Mouse (Mus musculus) embryonic facial prominence, embryonic 15.5 days (tissue): ENCODE data around the gene Fbxo39. TPM values are rescaled to one million over a fixed set of nuclear protein-coding genes. Genes with fewer than 3 reads are reported as not detected.

Experiments
- ATAC-seq: fragments of 200-750 bp; cut with Nextera tagmentation; 2 replicates; pipeline ENCODE4 v1.8.0; 2017; ENCODE audit warnings: low read depth, moderate TSS enrichment; ENCODE audit not compliant: insufficient number of reproducible peaks, low FRiP score, low TSS enrichment
- H3K27ac ChIP-seq: fragments of 300-500 bp; sonication (generic); replicated peaks from 2 replicates; pipeline ENCODE4 v1.5.1; 2015; ENCODE audit warnings: mild to moderate bottlenecking, inconsistent platforms
- H3K27me3 ChIP-seq: fragments of 300-500 bp; sonication (generic); 2 replicates; pipeline ENCODE4 v1.6.1; 2015; ENCODE audit warnings: inconsistent platforms
- H3K36me3 ChIP-seq: fragments of 300-500 bp; sonication (generic); 2 replicates; pipeline ENCODE4 v1.6.1; 2015; ENCODE audit warnings: mild to moderate bottlenecking, inconsistent platforms
- H3K4me1 ChIP-seq: fragments of 300-500 bp; sonication (generic); 2 replicates; pipeline ENCODE4 v1.6.1; 2015; ENCODE audit warnings: inconsistent platforms
- H3K4me2 ChIP-seq: fragments of 300-500 bp; sonication (generic); replicated peaks from 2 replicates; pipeline ENCODE4 v1.6.1; 2015; ENCODE audit warnings: mild to moderate bottlenecking, inconsistent platforms
- H3K4me3 ChIP-seq: fragments of 300-500 bp; sonication (generic); replicated peaks from 2 replicates; pipeline ENCODE4 v1.5.1; 2015; ENCODE audit warnings: mild to moderate bottlenecking, inconsistent platforms
- H3K9ac ChIP-seq: fragments of 300-500 bp; sonication (generic); 2 replicates; pipeline ENCODE4 v1.6.1; 2015; ENCODE audit warnings: inconsistent platforms
- H3K9me3 ChIP-seq: fragments of 300-500 bp; sonication (generic); replicated peaks from 2 replicates; pipeline ENCODE4 v1.6.1; 2016; ENCODE audit warnings: inconsistent platforms
- WGBS: fragments of 180-500 bp; shearing (Covaris S2); methylation state at CpG from one replicate; pipeline ENCODE4 v1.1.7; 2015; 5-methylcytosine and 5-hydroxymethylcytosine counted together
- polyA plus RNA-seq: library from polyadenylated mRNA; unstranded; fragments of >200 nt; fragmentation: Nextera tagmentation; extraction: Ambion mirVana; gene quantifications from 2 replicates; pipeline ENCODE4 v1.2.1, GENCODE M21; 2015

Gene Fbxo39
- polyA plus RNA-seq, 1 experiment from 2014 or later = not detected

- Histone ChIP-seq H3K27ac (no peak overlapping the region), H3K4me1 (no peaks in the 10 kb centered on the region), H3K4me3 (no peak overlapping the region), H3K36me3 (no peaks in the 10 kb centered on the region), H3K4me2 (no peak overlapping the region), H3K9ac (no peak overlapping the region), H3K27me3 (no peaks in the 10 kb centered on the region), H3K9me3 (no peaks in the 10 kb centered on the region)
- WGBS = 74% methylated on average over 6 of the region's 6 CpGs
- no peak for ATAC-seq
Observed at GRCm38 (mm10) chr11:72285971-72286480, 28.2 kb upstream of the Fbxo39 start.

- Histone ChIP-seq H3K36me3 (no peaks in the 10 kb centered on the region), H3K4me1 (no peaks in the 10 kb centered on the region), H3K4me2 (no peak overlapping the region), H3K9me3 (no peaks in the 10 kb centered on the region), H3K27me3 (no peaks in the 10 kb centered on the region), H3K9ac (no peak overlapping the region), H3K4me3 (no peak overlapping the region), H3K27ac (no peak overlapping the region)
- ATAC-seq = no peak
- WGBS = 77% methylated on average over 3 of the region's 3 CpGs
Observed at GRCm38 (mm10) chr11:72286651-72287050, 27.6 kb upstream of the Fbxo39 start.

DNA sequence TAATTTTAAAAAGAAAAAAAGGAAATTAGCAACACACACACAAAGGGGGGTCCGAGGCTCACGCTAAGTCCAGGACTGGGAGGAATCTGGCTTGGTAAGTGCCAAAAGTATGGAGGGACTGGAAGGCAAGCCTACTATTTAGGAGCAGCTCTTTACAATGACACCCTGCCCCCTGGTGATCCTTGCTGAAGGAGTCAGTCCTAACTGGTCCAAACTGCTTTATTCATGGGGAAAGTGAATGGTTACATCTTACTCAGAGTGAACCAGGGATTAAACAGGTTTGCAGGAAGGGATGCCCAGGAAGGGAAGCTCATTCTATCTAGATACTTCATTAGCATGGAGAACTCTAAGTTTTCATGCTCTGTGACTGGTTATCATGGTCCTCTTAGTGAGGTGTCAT is 27.1 kb upstream of the Fbxo39 start:
- WGBS = 80% methylated on average over 2 of the region's 2 CpGs

DNA sequence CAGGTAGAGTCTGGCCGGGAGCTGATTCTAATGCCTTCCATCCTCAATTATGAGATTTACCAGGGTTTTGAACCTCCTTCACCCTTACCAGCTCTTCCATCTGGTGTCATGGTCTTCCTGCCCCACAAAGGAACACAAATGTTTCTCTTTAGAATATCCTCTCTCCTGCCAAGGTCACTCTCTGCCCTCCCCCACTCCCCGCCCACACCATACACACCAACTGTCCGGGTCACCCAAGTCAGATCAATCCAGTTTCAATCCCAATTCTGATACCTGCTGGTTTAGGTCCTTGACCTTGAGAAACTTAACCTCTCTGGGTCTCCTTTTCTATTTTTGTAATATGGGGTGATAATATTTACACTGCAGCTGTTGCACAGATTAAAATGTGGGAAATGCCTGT is 26.7 kb upstream of the Fbxo39 start:
- Histone ChIP-seq H3K4me1 (no peaks in the 10 kb centered on the region), H3K36me3 (no peaks in the 10 kb centered on the region), H3K9ac (no peak overlapping the region), H3K4me3 (no peak overlapping the region), H3K9me3 (no peaks in the 10 kb centered on the region), H3K4me2 (no peak overlapping the region), H3K27me3 (no peaks in the 10 kb centered on the region), H3K27ac (no peak overlapping the region)
- ATAC-seq = no peak
- WGBS = 74% methylated on average over 3 of the region's 3 CpGs

More for the DNA sequence above, 27.1 kb upstream of the Fbxo39 start:
- H3K4me1 ChIP-seq = no peaks in the 10 kb centered on the region
- H3K4me3 ChIP-seq = no peak overlapping the region
- no peaks in the 10 kb centered on the region for H3K36me3 ChIP-seq
- H3K27ac ChIP-seq = no peak overlapping the region
- no peak overlapping the region for H3K9ac ChIP-seq
- H3K4me2 ChIP-seq = no peak overlapping the region
- no peak for ATAC-seq
- H3K27me3 ChIP-seq = no peaks in the 10 kb centered on the region
- no peaks in the 10 kb centered on the region for H3K9me3 ChIP-seq

DNA sequence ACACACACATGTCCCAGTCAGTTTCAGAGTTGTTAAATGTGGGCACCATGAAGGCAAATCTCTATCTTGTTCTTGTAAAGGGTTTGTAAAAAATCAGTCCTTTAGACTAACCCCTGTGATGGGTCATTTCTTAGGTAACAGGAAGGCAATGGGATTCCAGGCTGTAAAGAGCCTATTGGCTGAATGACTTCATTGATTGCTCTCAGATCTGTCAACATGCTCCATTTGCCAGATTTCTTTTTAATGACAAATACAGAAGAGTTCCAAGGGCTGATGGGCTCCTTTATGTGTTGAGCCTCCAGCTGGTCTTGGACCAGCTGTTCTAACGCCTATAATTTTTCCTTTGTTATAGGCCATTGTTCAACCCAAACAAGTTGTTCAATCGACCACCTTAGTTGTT is 21.1 kb upstream of the Fbxo39 start:
- Histone ChIP-seq H3K9ac (no peak overlapping the region), H3K27ac (no peak overlapping the region), H3K4me3 (no peak overlapping the region), H3K4me2 (no peak overlapping the region), H3K4me1 (no peaks in the 10 kb centered on the region), H3K9me3 (no peaks in the 10 kb centered on the region), H3K36me3 (no peaks in the 10 kb centered on the region), H3K27me3 (no peaks in the 10 kb centered on the region)
- 76% methylated on average over 2 of the region's 2 CpGs for WGBS
- no peak for ATAC-seq

DNA sequence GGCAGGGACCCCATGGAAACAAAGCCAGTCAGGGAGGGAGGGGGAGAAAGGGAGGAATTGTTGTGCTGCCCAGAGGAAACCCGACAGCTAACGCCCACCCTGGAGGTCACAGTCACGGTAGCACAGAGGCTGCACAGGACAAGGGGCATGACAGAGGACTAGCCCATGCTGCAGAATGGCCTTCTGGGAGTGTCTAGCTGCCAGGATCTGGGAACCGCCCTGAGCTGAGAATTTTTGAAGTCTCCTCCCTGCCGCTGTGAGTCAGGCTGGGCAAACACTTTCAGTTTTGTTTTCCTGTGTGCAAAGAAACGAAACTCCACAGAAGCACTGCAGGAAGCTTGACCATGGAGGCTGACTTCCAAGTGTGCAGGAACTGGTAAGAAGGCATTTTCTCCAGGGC is 12.9 kb upstream of the Fbxo39 start, which contains the start of gene Xaf1:
TSS of gene Xaf1 (plus strand) at position 296 of the 400 bp plus-strand sequence.
- Histone ChIP-seq H3K27me3 (no peaks in the 10 kb centered on the region), H3K36me3 (no peaks in the 10 kb centered on the region), H3K27ac (peak within 1 kb of the TSS; percentile 48; the same call in 1 of the 2 replicates), H3K9me3 (no peaks in the 10 kb centered on the region), H3K4me2 (peak within 1 kb of the TSS; percentile 31), H3K4me1 (peaks cover 9% of the 10 kb centered on the region), H3K4me3 (peak within 1 kb of the TSS; percentile 16), H3K9ac (no peak within 1 kb of the TSS; the same call in 1 of the 2 replicates)
- 19% methylated on average over 6 of the region's 6 CpGs for WGBS
- ATAC-seq = no peak

DNA sequence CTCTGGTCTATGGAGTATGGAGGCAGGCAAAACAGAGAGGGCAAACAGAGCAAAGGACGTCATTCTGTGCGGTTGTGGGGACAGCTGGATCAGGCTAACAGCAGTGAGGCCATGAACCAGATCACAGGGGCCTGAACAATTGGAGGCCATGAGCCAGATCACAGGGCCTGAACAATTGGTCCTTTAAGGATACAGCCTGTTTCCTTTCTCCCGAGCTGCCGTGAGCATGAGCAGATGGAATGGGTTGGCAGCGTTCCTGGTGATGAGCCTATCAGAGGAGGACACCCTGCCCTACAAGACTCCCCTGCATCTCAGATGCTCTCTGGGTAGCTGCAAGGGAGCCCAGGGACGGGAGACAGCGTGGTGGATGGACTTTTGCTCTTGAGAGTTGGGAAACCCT is 12.0 kb upstream of the Fbxo39 start:
- Histone ChIP-seq H3K36me3 (no peaks in the 10 kb centered on the region), H3K4me2 (peak overlapping the region; percentile 31), H3K9ac (no peak overlapping the region), H3K27ac (no peak overlapping the region), H3K4me3 (no peak overlapping the region), H3K4me1 (peaks cover 9% of the 10 kb centered on the region), H3K27me3 (no peaks in the 10 kb centered on the region), H3K9me3 (no peaks in the 10 kb centered on the region)
- no peak for ATAC-seq
- 80% methylated on average over 7 of the region's 7 CpGs for WGBS

DNA sequence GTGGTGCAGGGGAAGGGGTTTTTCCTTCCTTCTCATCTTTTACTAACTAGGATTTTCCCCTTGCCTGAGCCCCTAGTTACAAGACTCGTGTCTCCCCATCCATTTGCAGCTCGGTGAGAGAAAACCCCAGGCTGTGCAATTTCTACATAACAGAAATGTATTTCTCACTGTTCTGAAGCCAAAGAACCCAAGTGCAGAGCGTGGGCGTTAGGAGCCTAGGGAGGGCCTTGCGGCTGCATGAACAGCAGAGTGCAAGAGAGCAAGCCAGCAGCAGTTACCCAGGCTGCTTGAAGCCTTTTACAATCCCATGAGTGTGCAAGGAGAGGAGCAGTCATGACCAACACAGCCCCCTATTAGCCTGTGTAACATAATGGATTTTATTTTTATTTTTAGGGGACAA is 6.8 kb upstream of the Fbxo39 start:
- no peak for ATAC-seq
- Histone ChIP-seq H3K4me1 (no peaks in the 10 kb centered on the region), H3K9me3 (no peaks in the 10 kb centered on the region), H3K4me3 (no peak overlapping the region), H3K4me2 (no peak overlapping the region), H3K27ac (no peak overlapping the region), H3K36me3 (no peaks in the 10 kb centered on the region), H3K9ac (no peak overlapping the region), H3K27me3 (no peaks in the 10 kb centered on the region; the same call in 1 of the 2 replicates)
- WGBS = 83% methylated on average over 5 of the region's 5 CpGs

GRCm38 (mm10) chr11:72308982-72309381 is 5.3 kb upstream of the Fbxo39 start:
- Histone ChIP-seq H3K27ac (no peak overlapping the region), H3K36me3 (no peaks in the 10 kb centered on the region), H3K4me3 (no peak overlapping the region), H3K9ac (no peak overlapping the region), H3K27me3 (peaks cover 8% of the 10 kb centered on the region), H3K4me2 (no peak overlapping the region), H3K4me1 (0 out of 2 replicates have a peak, but pooled peaks cover under 1% of the 10 kb centered on the region), H3K9me3 (no peaks in the 10 kb centered on the region)
- WGBS = 59% methylated on average over 2 of the region's 2 CpGs
- ATAC-seq = no peak

- H3K4me1 ChIP-seq = peaks cover 6% of the 10 kb centered on the region
- WGBS = 83% methylated on average over 4 of the region's 4 CpGs
- H3K27ac ChIP-seq = no peak overlapping the region
- H3K9me3 ChIP-seq = no peaks in the 10 kb centered on the region
- no peak overlapping the region for H3K9ac ChIP-seq
- H3K4me2 ChIP-seq = no peak overlapping the region
- peaks cover 23% of the 10 kb centered on the region for H3K27me3 ChIP-seq
- no peak overlapping the region for H3K4me3 ChIP-seq
- no peak for ATAC-seq
- H3K36me3 ChIP-seq = no peaks in the 10 kb centered on the region
Observed at GRCm38 (mm10) chr11:72310491-72310890, 3.8 kb upstream of the Fbxo39 start.

- H3K9me3 ChIP-seq = no peaks in the 10 kb centered on the region
- H3K27me3 ChIP-seq = peaks cover 28% of the 10 kb centered on the region
- H3K9ac ChIP-seq = no peak overlapping the region
- H3K27ac ChIP-seq = no peak overlapping the region
- peaks cover 6% of the 10 kb centered on the region for H3K4me1 ChIP-seq
- ATAC-seq = no peak; the same call in 1 of the 2 replicates
- no peaks in the 10 kb centered on the region for H3K36me3 ChIP-seq
- H3K4me3 ChIP-seq = no peak overlapping the region
- H3K4me2 ChIP-seq = no peak overlapping the region
- WGBS = 77% methylated on average over 10 of the region's 10 CpGs
Observed at GRCm38 (mm10) chr11:72311355-72312001, 2.8 kb upstream of the Fbxo39 start.

GRCm38 (mm10) chr11:72318026-72318425 is 3.8 kb downstream of the Fbxo39 start:
- peaks cover 28% of the 10 kb centered on the region for H3K27me3 ChIP-seq
- no peak overlapping the region for H3K4me3 ChIP-seq
- H3K36me3 ChIP-seq = no peaks in the 10 kb centered on the region
- no peak overlapping the region for H3K4me2 ChIP-seq
- 77% methylated on average over 5 of the region's 5 CpGs for WGBS
- no peaks in the 10 kb centered on the region for H3K9me3 ChIP-seq
- peaks cover 6% of the 10 kb centered on the region for H3K4me1 ChIP-seq
- no peak for ATAC-seq
- H3K9ac ChIP-seq = no peak overlapping the region
- H3K27ac ChIP-seq = no peak overlapping the region
